In genomic region chr19:3832851-3833353, GRCm38 (mm10) we compare ENCODE assay signal across 8 mouse cellular contexts. TPM values are rescaled to one million over a fixed set of nuclear protein-coding genes. Genes with fewer than 3 reads are reported as not detected.
DNase-seq lines count a peak whose midpoint lies in the region; ATAC-seq and TF ChIP-seq lines count a peak whose summit lies in the region.

No protein-coding gene starts in this region.

- 27% methylated on average over 4 of the region's 4 CpGs for WGBS in intestine, postnatal 0 days
- WGBS in lung, embryonic 16.5 days: 39% methylated on average over 4 of the region's 4 CpGs

- H3K36me3 ChIP-seq in intestine, postnatal 0 days (ENCODE audit: control insufficient read depth, insufficient read depth): no peaks in the 10 kb centered on the region
- H3K36me3 ChIP-seq in lung, embryonic 16.5 days (ENCODE audit: control insufficient read depth, insufficient read depth, low read length): no peaks in the 10 kb centered on the region

- 0 out of 2 replicates have a peak, but pooled peaks have one; percentile 2 for TF ChIP-seq CTCF in intestine, postnatal 0 days (IDR thresholded peaks at IDR 0.05; ENCODE audit: low read depth)

- intact Hi-C loops in gastrocnemius, postnatal 14 days (cut with DNase I; ENCODE audit: low total_unique reads): no loop called here

- H3K27ac ChIP-seq in intestine, postnatal 0 days (ENCODE audit: low read depth, low read length): peak overlapping the region; percentile 92
- H3K27ac ChIP-seq in lung, embryonic 16.5 days (ENCODE audit: low read length): peak overlapping the region; percentile 88

- H3K4me2 ChIP-seq in intestine, postnatal 0 days (replicated peaks; ENCODE audit: low read depth): 0 out of 2 replicates have a peak overlapping the region, but pooled peaks have one; percentile 17
- H3K4me2 ChIP-seq in lung, embryonic 16.5 days (ENCODE audit: low read depth, low read length): no peak overlapping the region

- no peaks in the 10 kb centered on the region for H3K9me3 ChIP-seq in intestine, postnatal 0 days (ENCODE audit: control insufficient read depth)
- H3K9me3 ChIP-seq in lung, embryonic 16.5 days (ENCODE audit: control insufficient read depth, low read length): no peaks in the 10 kb centered on the region

- ATAC-seq in intestine, postnatal 0 days: peak; percentile 66
- peak; percentile 95 for ATAC-seq in lung, embryonic 16.5 days (ENCODE audit: low read depth)

- no peak overlapping the region for H3K9ac ChIP-seq in intestine, postnatal 0 days (ENCODE audit: low read depth, low read length)
- H3K9ac ChIP-seq in lung, embryonic 16.5 days (ENCODE audit: low read length): no peak overlapping the region

- H3K27me3 ChIP-seq in intestine, postnatal 0 days (replicated peaks; ENCODE audit: control insufficient read depth, insufficient read depth, low read length): no peaks in the 10 kb centered on the region
- no peaks in the 10 kb centered on the region for H3K27me3 ChIP-seq in lung, embryonic 16.5 days (ENCODE audit: control insufficient read depth, insufficient read depth, low read depth, low read length)

- DNase-seq in gastrocnemius, postnatal 14 days: peak; percentile 17
- no peak for DNase-seq in gastrocnemius, postnatal 10 days
- peak; percentile 91 for DNase-seq in cerebellum, adult 9-10 months
- peak; percentile 39 for DNase-seq in urinary bladder, adult 2 months (ENCODE audit: low spot score)
- no peak for DNase-seq in right cerebral cortex, adult 2 months (ENCODE audit: low spot score in 2 of 2)
- DNase-seq in adipocyte (ENCODE audit: low spot score): no peak

- peaks cover 13% of the 10 kb centered on the region for H3K4me1 ChIP-seq in intestine, postnatal 0 days (replicated peaks; ENCODE audit: control insufficient read depth, insufficient read depth, low read length)
- peaks cover 14% of the 10 kb centered on the region for H3K4me1 ChIP-seq in lung, embryonic 16.5 days (replicated peaks; ENCODE audit: control insufficient read depth, insufficient read depth, low read length)

- H3K4me3 ChIP-seq in intestine, postnatal 0 days (ENCODE audit: low read depth, low read length): no peak overlapping the region
- no peak overlapping the region for H3K4me3 ChIP-seq in lung, embryonic 16.5 days (ENCODE audit: low read length)

RNA-seq across cellular contexts. Expression of gene Chka, which starts 18.7 kb away (rescaled TPM):
- 1 to 10 TPM; 3.5 to 4.5 TPM for total RNA-seq in gastrocnemius, postnatal 14 days (2021)
- 1 to 10 TPM; 6.0 to 7.0 TPM for total RNA-seq in gastrocnemius, postnatal 10 days (2021)
- 113 and 155 TPM in 2 replicates for polyA plus RNA-seq in intestine, postnatal 0 days (2015; fragmentation: Nextera tagmentation; extraction: Ambion mirVana)
- polyA plus RNA-seq in lung, embryonic 16.5 days (2015; fragmentation: Nextera tagmentation; extraction: Ambion mirVana): 56.8 and 60.0 TPM in 2 replicates
- 49.2 and 63.0 TPM in 2 replicates for polyA plus RNA-seq in urinary bladder, adult 2 months (2012; rRNA removed)

Comparison
In these comparisons a context has a peak if more than half of its experiments do, and no peak if none do; other contexts are left out.
1. DNase-seq: peak in gastrocnemius, postnatal 14 days (single experiment), cerebellum, adult 9-10 months (single experiment) and urinary bladder, adult 2 months (single experiment); none in gastrocnemius, postnatal 10 days (single experiment), right cerebral cortex, adult 2 months (0 of 2) and adipocyte (single experiment).